ENCODE assay signal across 7 mouse cellular contexts in genomic region chr12:7777220-7778055, GRCm38 (mm10).
A peak's percentile ranks its signal among the peaks of the same experiment; 100 is the strongest.
DNase-seq lines count a peak whose midpoint lies in the region; ATAC-seq and TF ChIP-seq lines count a peak whose summit lies in the region.

No protein-coding gene starts in this region.

- H3K9me3 ChIP-seq in forebrain, embryonic 11.5 days (ENCODE audit: control insufficient read depth, low read length), result no peaks in the 10 kb centered on the region
- no peaks in the 10 kb centered on the region for H3K9me3 ChIP-seq in hindbrain, embryonic 14.5 days (ENCODE audit: control insufficient read depth, low read length)

- 63% methylated on average over 10 of the region's 10 CpGs for WGBS in forebrain, embryonic 11.5 days
- 47% methylated on average over 10 of the region's 10 CpGs for WGBS in hindbrain, embryonic 14.5 days
- WGBS in small intestine, adult 2 months, result 63% methylated on average over 10 of the region's 10 CpGs

- H3K9ac ChIP-seq in forebrain, embryonic 11.5 days (ENCODE audit: low read length), result no peak overlapping the region
- H3K9ac ChIP-seq in hindbrain, embryonic 14.5 days, result no peak overlapping the region

- peak; percentile 69 for ATAC-seq in forebrain, embryonic 11.5 days (replicated peaks; ENCODE audit: low FRiP score)
- ATAC-seq in hindbrain, embryonic 14.5 days (ENCODE audit: low FRiP score), result peak; percentile 79
- peak; percentile 90 for ATAC-seq in megakaryocyte progenitor cell, adult 5-6 weeks (replicated peaks; ENCODE audit: poor library complexity)

- H3K4me2 ChIP-seq in forebrain, embryonic 11.5 days (ENCODE audit: low read depth, low read length, severe bottlenecking), result no peak overlapping the region
- H3K4me2 ChIP-seq in hindbrain, embryonic 14.5 days (replicated peaks), result no peak overlapping the region

- no peaks in the 10 kb centered on the region for H3K27me3 ChIP-seq in forebrain, embryonic 11.5 days (ENCODE audit: control insufficient read depth, insufficient read depth, low read length)
- no peaks in the 10 kb centered on the region for H3K27me3 ChIP-seq in hindbrain, embryonic 14.5 days (ENCODE audit: control insufficient read depth, insufficient read depth, low read length)
- no peaks in the 10 kb centered on the region for H3K27me3 ChIP-seq in small intestine, adult 2 months (ENCODE audit: control insufficient read depth, insufficient read depth, low read length)

- no peak for TF ChIP-seq POLR2A in small intestine, adult 2 months (IDR thresholded peaks at IDR 0.05; ENCODE audit: low read depth, low read length)

- no peak overlapping the region for H3K27ac ChIP-seq in forebrain, embryonic 11.5 days (ENCODE audit: low read depth, low read length)
- peak overlapping the region; percentile 27; the same call in 1 of the 2 replicates for H3K27ac ChIP-seq in hindbrain, embryonic 14.5 days
- H3K27ac ChIP-seq in small intestine, adult 2 months (ENCODE audit: insufficient read depth, low read depth, low read length), result no peak overlapping the region

- peak; percentile 62 for DNase-seq in Muller cell, postnatal 12 days (ENCODE audit: inconsistent ontology term)
- DNase-seq in c-Kit-positive CD71-negative TER-119-negative erythroid progenitor cells, embryonic 14.5 days (ENCODE audit: low read depth), result peak; percentile 9
- DNase-seq in forebrain, embryonic 11.5 days (ENCODE audit: low spot score), result peak; percentile 56
- DNase-seq in hindbrain, embryonic 14.5 days (ENCODE audit: low spot score), result peak; percentile 94
- DNase-seq in layer of hippocampus, adult 9-11 months, result peak; percentile 66

- TF ChIP-seq CTCF in small intestine, adult 2 months (IDR thresholded peaks at IDR 0.05; ENCODE audit: extremely low read depth, insufficient read length, insufficient replicate concordance, low read depth, low read length), result no peak

- H3K36me3 ChIP-seq in forebrain, embryonic 11.5 days (ENCODE audit: control insufficient read depth, insufficient read depth, low read length), result no peaks in the 10 kb centered on the region
- H3K36me3 ChIP-seq in hindbrain, embryonic 14.5 days (replicated peaks; ENCODE audit: control insufficient read depth, insufficient read depth), result no peaks in the 10 kb centered on the region
- H3K36me3 ChIP-seq in small intestine, adult 2 months (ENCODE audit: control insufficient read depth, insufficient read depth, low read length), result no peaks in the 10 kb centered on the region

- H3K4me1 ChIP-seq in forebrain, embryonic 11.5 days (replicated peaks; ENCODE audit: control insufficient read depth, insufficient read depth, low read length), result no peaks in the 10 kb centered on the region
- no peaks in the 10 kb centered on the region for H3K4me1 ChIP-seq in hindbrain, embryonic 14.5 days (replicated peaks; ENCODE audit: control insufficient read depth, insufficient read depth, low read length)
- H3K4me1 ChIP-seq in small intestine, adult 2 months (ENCODE audit: control insufficient read depth, insufficient read depth, insufficient read length, low read length), result peaks cover 3% of the 10 kb centered on the region; the same call in 1 of the 2 replicates

- H3K4me3 ChIP-seq in forebrain, embryonic 11.5 days (ENCODE audit: low read depth, low read length), result no peak overlapping the region
- no peak overlapping the region for H3K4me3 ChIP-seq in hindbrain, embryonic 14.5 days (replicated peaks; ENCODE audit: low read length)
- peak overlapping the region; percentile 32; the same call in 1 of the 2 replicates for H3K4me3 ChIP-seq in small intestine, adult 2 months (ENCODE audit: low read depth, low read length)

Comparison
In these comparisons a context has a peak if more than half of its experiments do, and no peak if none do; other contexts are left out.
1. DNase-seq: peak in every context shown above with its lines; median percentile 94 in hindbrain, embryonic 14.5 days; 66 in layer of hippocampus, adult 9-11 months; 62 in Muller cell, postnatal 12 days; 56 in forebrain, embryonic 11.5 days; 9 in c-Kit-positive CD71-negative TER-119-negative erythroid progenitor cells, embryonic 14.5 days.